Mouse (Mus musculus): ENCODE measurements at regions not wholly inside any gene's neighbourhood (a gene's known extent, or its start where the extent isn't known, plus 50 kb on each side); places are given as distances from the start of the nearest gene placed in this dataset.

DNA sequence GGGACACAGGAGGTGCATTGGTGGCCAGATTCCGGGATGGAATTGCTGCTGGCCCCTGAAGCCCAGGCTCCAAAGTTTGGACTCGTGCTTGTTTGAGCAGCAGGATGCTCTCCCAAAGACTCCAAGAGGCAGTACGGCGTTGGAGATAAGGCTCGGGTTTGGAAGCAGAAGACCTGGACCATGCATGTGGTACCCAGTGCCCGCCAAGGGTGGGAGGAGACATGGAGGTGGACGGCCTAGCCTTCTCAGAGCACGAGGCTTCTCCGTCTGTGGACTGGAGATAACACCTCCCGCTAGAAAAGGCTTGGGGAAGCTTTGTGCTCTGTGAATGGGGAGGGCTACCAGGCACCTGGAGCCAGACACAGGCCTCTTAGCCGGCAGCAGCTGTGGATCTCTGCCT, 271.7 kb downstream of the Rps6kc1 start:
- DNase-seq = no peak

DNA sequence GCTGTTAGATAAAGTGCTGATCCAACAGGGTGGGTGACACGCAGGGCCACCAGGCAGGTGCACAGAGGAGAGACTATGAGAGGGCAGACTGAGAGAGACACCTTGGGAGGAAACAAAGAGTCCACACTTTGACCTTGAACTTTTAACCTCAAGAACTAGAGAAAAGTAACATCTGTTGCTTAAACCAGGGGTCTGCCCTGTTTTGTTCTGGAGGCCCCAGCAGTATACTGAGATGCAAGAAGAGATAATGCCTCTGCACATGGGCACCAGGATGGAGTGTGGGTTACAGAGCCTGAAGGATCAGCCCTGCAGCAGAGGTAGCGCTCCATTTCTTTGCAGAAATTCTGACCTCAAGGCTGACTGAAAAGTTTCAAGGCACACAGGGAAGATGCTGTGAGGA, 276.6 kb downstream of the Rps6kc1 start:
- DNase-seq = no peak

DNA sequence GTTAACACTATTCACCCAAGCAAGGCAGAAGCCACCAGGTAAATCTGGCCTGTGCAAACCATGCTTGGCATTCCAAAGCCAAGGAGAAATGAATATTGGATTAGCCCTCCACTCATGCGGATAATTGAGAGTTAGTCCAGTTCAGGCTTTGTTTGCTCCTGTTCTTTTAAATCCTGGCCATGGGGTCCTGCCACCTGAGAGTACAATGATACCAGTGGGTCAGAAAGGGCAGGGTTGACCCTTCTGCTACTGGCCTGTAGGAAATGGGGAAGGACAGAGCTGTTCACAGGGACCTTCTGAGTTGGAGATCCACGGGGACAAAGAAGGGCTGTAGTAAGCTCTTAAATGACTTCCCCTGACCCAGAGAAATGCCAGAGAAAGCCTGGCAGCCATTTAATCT, 279.9 kb downstream of the Rps6kc1 start:
- no peak for DNase-seq

DNA sequence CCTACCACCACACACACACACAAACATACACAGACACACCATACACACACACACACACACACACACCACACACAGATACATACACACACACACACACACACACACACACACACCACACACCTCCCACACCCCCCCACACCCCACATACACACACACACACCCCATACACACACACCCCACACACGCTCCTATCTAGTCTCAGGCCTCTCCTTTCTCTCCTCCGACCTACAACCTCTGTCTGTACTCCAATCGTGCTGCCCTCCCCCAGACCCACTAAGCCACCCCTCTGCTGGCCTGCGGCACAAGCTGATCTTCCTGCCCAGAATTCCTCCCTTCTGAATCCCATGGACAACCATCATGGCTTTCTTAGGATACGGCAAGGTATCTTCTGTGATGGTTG, 281.4 kb downstream of the Rps6kc1 start:
- DNase-seq = no peak

DNA sequence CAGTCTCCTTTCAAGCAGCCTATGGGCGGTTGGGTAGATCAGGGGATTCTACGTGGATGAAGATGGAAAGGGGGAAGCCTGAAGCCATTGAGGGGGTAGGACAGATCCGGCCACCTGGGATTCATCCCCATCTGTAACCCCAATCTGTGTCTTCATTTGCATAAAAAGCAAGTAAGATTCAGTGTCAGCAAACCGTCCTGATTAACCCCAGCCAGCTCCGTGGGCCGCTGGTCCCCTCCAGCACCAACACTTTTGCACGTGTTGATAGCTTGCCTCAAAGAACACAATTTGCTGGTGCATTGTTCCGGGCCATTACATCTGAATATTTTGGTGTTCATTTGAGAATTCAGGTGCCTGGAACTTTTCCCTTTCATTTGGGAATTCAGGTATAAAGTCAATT, 287.7 kb downstream of the Rps6kc1 start:
- no peak for DNase-seq

DNA sequence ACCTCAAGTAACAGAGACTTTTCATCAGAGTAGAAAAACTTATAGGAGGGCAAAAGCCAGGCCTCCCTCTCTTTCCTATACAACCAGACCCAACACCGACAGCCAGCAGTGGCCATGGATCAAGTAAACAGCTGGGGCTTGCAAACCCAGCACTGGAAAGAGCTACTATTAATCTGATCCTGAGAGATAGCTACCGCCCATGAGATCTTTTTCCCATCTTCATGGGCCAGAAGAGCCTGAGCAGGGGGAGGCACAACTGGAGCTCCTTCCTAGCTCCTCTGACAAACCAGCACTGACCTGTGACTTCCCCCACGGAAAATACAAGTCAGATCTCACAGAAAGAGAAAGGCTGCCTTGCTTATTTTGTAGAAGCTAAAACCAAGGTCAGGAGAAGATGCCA, 311.1 kb downstream of the Rps6kc1 start:
- DNase-seq = no peak

DNA sequence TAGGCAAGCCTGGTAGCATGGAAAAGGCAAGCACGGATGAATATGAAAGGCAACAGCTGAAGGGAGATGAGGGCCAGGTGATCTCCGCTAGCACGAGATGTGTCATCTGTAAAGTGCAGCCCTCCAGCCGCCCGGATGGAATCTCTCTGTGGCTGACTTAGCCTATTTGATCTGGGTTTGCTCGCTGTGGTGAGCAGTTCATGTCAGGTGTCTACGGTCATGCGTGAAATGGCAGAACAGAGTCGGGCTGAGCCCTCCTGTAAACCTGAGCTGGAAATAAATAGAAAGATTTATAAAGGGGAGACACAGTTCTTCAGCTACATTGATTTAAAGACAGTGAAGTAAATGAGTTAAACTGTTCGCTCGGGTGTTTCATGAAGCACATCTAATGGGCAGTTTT, 311.9 kb downstream of the Rps6kc1 start:
- no peak for DNase-seq

DNA sequence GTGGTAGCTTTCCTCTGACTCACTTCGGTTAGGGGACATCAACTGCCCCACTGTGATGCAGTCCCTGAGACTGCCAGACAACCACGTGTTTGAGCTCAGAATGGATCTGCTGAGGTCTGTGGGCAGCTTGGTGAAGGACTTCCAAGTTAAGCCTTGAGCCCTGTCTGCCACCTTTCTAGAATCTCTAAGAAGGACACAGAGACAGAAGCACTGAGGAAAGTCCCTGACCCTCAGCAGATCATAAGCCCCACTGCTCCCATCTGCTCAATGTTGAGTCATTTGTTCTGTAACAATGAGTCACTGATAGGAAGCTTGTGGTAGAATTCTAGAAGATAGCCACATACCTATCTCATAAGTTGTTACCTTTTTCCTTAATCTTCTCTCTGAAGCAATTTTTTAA, 315.4 kb downstream of the Rps6kc1 start:
- DNase-seq = no peak

DNA sequence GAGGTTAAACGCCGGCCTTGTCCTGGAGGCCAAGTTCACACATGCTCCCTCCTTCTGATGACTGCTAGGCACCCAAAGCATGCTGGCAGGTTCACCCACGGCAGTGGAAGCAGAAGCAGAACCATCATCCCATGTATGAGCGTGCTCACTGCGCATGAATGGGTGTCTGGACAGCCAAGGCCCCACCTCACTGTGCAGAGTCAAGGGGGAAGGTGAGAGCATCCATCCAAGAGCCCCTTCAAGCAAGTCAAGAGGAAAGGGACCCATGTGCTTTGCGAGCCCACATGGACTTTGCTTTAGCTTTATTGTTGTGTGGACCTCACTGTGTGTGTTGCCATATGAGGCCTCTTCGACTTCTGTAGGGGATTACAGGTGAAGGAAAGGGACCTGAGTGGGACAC, 319.9 kb downstream of the Rps6kc1 start:
- DNase-seq = no peak

DNA sequence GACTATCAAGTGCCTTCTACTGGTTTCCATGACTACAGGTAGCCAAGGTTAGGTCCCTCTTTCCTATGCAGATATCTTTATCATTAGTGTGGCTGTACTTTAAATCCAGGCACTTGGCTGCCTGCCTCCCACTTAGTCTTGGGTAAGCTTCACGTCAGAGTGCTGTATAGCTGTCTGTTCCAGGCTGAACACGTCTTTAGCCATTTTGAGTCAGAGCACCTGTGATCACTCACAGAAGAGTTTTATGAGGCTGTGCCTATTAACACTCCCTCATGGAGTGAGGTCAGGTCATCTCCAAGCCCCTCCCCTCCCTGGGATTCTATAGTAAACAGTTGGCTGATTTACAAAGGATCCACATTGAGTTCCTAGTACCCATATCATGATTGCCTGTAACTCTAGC, 322.0 kb downstream of the Rps6kc1 start:
- DNase-seq = no peak

DNA sequence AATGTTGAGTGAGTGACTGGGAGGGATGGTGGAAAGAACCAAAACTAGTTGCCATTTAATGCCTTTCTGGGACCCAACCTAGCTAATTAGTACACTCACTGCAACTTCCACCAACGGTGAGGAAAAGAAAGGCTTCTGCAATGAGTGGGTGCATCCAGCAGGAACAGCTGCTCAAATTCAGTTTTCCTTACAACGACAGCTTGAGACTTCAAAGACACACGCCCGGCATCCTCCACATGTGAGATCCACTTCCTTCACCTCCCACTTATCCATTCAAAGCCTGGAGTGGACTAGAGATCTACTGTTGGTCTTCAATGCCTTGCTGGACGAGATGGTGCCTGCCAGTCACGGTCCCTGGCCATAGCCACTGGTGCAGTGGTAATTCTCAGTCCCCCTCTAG, 328.3 kb downstream of the Rps6kc1 start:
- DNase-seq = no peak

DNA sequence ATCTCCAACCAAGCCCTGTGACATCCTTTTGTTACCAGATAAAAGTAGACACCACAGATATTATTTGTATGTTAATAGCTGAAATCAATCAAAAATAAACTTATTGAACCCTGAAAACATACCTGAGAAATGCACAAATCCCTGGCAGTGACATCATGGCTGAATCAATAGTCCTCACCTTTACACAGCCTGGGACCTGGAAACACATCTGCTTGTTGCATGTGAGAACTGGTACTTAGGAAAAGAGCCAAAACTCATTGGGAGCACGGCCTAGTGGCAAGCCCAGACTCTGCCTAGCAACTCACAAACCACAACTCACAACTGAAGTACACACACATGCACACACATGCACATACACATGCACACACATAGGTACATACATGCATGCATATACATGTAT, 330.9 kb downstream of the Rps6kc1 start:
- no peak for DNase-seq

DNA sequence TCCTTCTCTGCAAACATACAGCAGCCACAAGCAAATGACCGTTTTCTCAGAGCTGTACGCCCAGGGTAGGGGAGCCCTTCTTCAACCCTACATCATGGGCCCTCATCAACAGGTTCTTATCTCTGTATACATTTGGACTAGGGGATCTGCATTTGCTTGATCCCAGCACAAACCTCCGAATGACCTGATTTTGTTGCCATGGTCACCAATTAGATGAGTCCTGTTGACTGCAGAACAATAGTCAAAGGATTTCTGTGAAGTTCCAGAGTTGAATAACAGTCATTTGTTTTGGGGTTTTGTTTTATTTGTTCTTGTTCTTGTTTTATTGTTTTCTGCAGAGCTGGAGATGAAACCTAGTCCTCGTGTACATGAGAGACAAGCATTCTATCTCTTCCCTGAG, 340.6 kb downstream of the Rps6kc1 start:
- no peak for DNase-seq

DNA sequence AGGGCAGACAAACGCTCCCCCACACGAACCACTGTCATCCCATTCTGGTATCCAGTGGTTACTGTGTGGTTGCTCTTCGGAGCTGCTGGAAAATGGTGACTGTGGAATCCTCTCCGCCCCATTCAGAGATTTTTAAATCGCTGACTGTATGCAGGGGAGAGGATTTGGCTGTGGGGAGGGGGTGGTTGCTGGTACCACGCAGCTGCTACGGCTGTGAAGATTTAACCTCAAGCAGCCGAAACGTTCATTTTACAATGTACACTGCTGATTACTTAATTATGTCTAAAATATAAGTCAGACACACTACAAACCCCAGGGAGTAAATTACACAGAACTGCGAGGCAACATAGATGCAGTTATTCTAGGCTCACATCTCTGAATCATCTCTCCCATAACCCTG, 341.0 kb downstream of the Rps6kc1 start:
- DNase-seq = no peak

DNA sequence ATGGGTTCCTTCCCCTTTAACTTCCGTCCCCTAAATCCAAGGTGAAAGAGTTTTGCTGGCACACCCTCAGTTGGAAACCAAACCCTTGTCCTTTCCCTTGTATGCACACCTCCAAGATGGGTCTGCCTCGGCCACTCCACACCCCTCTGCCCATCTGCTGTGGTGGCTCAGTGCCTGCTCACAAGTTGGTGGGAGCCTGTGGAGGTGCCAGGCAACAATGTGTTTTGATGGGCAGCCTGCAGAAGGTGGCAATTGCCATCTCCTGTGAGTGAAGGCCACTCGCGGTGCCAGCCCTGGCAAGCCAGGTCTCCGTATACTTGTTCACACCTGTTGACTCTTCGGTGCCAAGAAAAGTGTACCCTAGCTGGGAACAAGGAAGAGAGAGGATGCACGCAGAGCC, 344.8 kb downstream of the Rps6kc1 start:
- peak; percentile 87 for DNase-seq

DNA sequence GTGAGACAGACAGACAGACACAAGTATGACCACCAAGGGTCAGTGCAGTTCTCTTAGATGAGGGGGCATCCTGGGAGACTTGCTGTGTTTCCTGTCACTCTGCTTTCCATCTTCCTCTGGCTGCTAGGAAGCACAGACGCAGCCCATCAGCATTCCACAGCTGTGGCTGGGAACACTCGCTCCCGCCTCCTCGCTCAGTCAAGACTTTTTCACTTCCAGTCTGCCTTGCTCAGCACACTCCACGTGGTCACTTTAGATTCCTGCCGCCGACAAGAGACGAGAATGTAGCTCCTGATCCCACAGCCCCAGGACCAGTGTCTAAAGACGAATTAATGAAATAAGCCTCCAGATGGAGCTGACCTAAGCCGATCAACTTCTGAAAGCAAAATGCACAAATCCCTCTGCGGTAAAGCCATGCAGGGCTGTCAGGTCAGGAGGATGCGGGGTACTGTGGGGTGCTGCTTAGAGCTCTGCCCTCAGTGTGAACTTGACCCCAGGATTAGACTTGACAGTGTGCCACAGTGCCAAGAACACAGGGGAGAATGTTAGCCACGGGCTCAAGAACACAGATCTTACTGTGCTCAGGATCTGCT, 348.6 kb downstream of the Rps6kc1 start:
- DNase-seq = no peak

DNA sequence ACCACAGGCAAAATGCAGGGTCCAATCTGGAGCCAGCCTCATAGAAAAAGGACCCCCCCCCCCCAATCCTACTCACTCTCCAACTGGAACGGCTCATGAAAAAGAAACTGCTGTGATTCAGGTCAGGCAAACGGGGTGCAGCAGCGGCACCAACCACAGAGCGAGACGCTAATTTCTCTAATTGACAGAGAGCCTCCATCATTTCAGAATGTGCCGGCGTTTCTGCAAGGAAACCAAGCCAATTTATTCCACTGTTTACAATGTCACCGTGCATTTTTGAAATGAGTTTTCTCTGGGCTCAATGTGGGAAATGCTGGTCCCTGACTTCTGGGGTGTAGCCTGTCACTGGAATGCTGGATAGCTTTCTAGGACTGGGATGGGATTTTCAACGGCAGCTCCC, 351.5 kb downstream of the Rps6kc1 start:
- DNase-seq = no peak

DNA sequence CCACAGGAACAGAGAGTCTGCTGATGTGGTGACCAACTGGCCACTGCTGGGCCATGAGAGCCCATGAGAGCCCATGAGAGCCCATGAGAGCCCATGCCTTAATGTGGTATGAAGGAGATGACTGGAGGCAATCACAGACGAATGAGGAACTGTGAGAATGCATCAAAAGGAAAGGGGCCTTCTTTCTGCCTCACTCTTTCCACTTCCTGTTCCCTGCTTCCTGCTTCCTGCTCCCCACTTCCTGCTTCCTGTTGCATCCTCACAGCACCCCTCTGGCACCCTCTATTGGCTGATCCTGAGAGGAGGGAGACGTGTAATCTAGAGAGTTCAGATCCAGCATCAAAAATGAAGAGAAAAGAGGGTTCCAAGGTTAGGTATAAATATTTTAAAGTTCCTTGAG, 369.7 kb downstream of the Rps6kc1 start:
- DNase-seq = no peak

DNA sequence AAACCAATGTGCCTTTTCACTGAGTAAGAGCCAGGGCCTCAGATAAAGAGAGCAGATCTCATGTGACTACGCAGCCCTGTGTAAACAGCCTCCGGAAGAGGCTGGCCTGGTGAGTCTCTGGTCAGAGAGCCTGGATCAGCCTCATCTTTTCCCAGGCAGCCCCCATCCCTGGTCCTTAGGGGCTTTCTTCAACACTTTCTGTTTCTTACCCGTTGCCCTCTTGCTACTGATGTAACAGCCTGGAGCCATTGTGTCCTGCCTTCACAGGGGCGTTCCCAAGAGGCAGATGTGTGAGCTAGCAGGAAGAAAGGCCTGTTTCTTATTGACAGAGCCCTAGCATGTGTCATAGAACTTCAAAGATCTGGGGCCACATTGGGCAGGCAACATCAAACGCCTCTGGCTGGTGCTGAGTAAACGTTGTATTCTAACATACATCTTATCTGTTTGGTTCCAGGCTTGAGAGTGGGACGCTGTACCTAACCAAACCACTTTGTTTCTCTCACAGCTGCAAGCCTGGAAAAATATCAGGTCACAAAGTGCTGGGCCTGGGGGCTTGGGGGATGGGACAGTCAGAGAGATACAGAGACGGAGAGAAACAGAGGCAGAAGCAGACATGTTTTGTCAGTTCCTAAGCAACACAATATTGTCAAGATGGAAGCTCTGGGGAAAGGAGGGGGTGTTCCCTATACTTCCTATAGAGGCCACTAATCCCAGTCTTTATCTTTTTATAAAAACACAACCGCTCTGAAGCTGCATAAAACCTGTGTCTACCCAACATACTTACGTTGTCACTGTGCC, 362.6 kb upstream of the Prox1 start:
- DNase-seq = no peak

DNA sequence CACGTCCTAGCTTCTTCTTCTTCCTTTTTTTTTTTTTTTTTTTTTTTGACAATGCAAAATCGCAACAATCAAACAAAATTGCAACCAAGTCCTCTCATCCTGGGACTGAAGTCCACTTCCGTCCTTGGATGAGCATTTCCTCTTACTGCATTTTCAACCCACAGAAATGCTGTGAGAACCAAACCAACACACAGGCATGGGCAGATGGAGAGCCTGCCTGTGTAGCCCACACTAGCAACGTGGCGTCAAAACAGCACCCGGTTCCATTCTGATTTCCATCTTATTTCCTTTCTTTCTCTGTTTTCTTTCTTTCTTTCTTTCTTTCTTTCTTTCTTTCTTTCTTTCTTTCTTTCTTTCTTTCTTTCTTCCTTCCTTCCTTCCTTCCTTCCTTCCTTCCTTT, 360.7 kb upstream of the Prox1 start:
- no peak for DNase-seq

DNA sequence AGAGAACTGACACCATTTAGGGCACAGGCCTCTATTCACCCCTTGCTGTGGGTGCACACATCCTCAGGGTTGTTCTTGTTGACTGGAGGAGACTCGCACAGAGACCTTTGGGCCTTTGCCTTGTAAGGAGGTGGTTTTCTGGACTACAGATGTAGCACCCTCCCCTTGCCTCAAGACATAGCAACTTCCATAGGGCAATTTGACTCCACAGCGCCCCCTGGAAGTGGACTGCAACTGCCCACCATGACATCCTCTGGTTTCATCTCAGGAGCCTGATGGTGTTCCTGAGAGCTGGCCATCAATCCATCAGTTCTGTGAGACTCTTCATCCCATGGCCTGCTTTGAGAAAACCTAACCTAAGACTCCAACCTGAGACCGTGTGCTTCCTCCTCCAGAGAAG, 359.6 kb upstream of the Prox1 start:
- DNase-seq = no peak

DNA sequence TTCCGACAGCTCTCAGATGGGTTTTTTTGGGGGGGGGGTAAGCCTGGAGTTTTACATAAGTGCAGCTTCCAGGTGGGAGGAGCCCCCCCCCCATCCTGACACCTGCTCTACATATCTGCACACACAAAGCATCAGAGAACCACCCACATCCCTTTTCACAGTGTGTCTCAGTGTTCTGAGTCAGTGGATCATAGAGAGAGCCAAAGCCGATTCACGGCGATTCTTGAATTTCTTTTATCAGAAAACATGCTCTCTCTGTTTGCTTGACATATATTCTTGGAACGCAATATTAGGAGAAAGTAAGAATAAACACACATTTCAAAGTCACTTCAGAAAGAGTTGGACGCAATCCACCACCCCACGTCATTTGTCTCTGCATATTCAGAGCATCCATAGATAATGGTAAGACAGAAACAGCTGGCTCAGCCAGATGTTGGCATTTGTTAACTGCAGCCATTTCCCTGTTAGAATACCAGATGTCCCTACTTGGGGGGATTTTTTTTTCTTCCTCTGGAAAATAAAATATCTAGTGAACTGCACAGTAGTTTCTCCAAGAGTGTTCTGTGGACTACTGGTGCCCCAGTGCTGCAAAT, 357.1 kb upstream of the Prox1 start:
- DNase-seq = no peak

DNA sequence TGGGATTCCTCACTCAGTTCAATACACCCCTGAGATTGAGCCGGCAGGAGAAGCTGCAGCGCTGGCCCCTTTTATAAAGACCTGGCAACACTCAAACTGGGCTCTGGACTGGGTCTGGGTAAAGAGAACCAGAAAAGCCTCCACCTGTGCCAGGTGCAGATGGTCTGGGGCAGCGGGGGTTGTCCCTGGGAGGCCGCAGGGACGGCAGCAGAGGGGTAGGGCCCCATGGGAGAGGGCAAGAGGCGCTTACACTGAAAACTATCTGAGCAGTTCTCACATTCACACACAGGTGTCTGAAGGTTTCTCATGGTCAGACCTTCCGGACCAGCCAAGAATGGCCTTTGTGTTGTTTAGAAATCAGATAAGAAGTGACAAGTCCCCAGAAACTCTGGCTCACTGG, 356.1 kb upstream of the Prox1 start:
- DNase-seq = no peak

DNA sequence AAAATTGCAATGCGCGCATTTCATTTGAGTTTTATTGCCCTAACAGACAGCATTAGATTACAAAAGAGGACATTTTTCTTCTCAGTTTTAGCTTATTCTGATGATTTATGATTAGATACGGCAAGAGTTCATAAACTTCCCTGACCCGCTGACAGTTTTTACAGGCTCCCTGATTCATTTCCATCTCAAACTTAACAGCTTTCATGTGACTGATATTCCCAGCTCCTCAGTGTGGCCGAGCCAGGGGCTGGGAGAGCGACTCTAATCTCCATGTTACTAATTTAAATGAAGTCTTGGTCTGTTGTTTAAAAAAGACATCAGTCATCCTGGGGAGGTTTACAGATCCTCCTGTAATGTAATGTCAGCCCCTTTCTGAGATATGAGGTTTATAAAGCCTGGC, 355.5 kb upstream of the Prox1 start:
- no peak for DNase-seq

DNA sequence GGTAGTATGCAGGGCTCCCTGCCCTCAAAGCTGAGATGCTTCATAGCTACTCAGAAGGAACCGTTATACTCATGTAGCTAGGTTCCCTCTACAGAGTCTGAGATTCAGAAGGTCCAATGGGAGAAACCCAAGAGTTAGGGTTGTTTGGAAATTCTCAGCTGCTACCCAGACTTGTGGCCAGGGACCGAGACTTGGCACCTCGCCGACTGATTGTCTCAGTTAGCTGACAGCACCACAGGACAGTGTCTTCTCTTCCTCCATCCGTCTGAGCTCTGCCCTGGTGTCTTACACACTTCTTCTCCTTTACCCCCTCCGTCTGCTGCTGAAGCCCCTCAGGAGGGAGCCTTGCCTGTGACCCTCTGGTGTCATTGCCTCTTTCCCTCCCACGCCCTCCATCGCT, 329.6 kb upstream of the Prox1 start:
- DNase-seq = no peak

Measured in cerebellum, adult 11-12 months (tissue).